Mouse (Mus musculus) forebrain, embryonic 13.5 days (tissue): ENCODE data around the gene Plac1. TPM values are rescaled to one million over a fixed set of nuclear protein-coding genes. Genes with fewer than 3 reads are reported as not detected.
A peak's percentile ranks its signal among the peaks of the same experiment; 100 is the strongest.
"Not testable (repeated sequence)": the region's sequence is repeated elsewhere in the genome, so short reads cannot be mapped to it uniquely, and the experiment has no call there.

Experiments
- ATAC-seq: fragments of 200-750 bp; cut with Nextera tagmentation; 2 replicates; pipeline ENCODE4 v1.8.0; 2017
- H3K27ac ChIP-seq: fragments of 300-500 bp; sonication (generic); 2 replicates; pipeline ENCODE4 v1.5.1; 2015; ENCODE audit warnings: inconsistent platforms, mild to moderate bottlenecking, moderate library complexity
- H3K27me3 ChIP-seq: fragments of 300-500 bp; sonication (generic); 2 replicates; pipeline ENCODE4 v1.6.1; 2015; ENCODE audit warnings: mild to moderate bottlenecking, inconsistent platforms
- H3K36me3 ChIP-seq: fragments of 300-500 bp; sonication (generic); 2 replicates; pipeline ENCODE4 v1.6.1; 2015; ENCODE audit warnings: mild to moderate bottlenecking, inconsistent platforms; ENCODE audit not compliant: poor library complexity, severe bottlenecking
- H3K4me1 ChIP-seq: fragments of 300-500 bp; sonication (generic); 2 replicates; pipeline ENCODE4 v1.6.1; 2015; ENCODE audit warnings: inconsistent platforms
- H3K4me2 ChIP-seq: fragments of 300-500 bp; sonication (generic); 2 replicates; pipeline ENCODE4 v1.6.1; 2015; ENCODE audit warnings: inconsistent platforms, mild to moderate bottlenecking, moderate library complexity
- H3K4me3 ChIP-seq: fragments of 300-500 bp; sonication (generic); 2 replicates; pipeline ENCODE4 v1.5.1; 2015; ENCODE audit warnings: mild to moderate bottlenecking, inconsistent platforms
- H3K9ac ChIP-seq: fragments of 300-500 bp; sonication (generic); 2 replicates; pipeline ENCODE4 v1.6.1; 2015; ENCODE audit warnings: mild to moderate bottlenecking, inconsistent platforms
- H3K9me3 ChIP-seq: fragments of 300-500 bp; sonication (generic); replicated peaks from 2 replicates; pipeline ENCODE4 v1.6.1; 2016; ENCODE audit warnings: inconsistent platforms
- WGBS: fragments of 180-500 bp; shearing (Covaris S2); methylation state at CpG from one replicate; pipeline ENCODE4 v1.1.7; 2015; 5-methylcytosine and 5-hydroxymethylcytosine counted together
- polyA plus RNA-seq: library from polyadenylated mRNA; unstranded; fragments of >200 nt; fragmentation: Nextera tagmentation; extraction: Ambion mirVana; gene quantifications from 2 replicates; pipeline ENCODE4 v1.2.1, GENCODE M21; 2015

Plac1 gene
- 0.79 and 1.0 TPM in 2 replicates for polyA plus RNA-seq

GRCm38 (mm10) chrX:53240011-53240410, at the start of gene Plac1:
TSS of gene Plac1 (minus strand) at chrX:53240111.
- no peak within 1 kb of the TSS for H3K9ac ChIP-seq
- whole genome bisulfite sequencing, result 69% methylated on average over 4 of the region's 4 CpGs
- no peaks in the 10 kb centered on the region for H3K27me3 ChIP-seq
- no peak within 1 kb of the TSS for H3K4me3 ChIP-seq
- H3K4me1 ChIP-seq, result no peaks in the 10 kb centered on the region
- no peaks in the 10 kb centered on the region for H3K36me3 ChIP-seq
- H3K9me3 ChIP-seq, result no peaks in the 10 kb centered on the region
- H3K4me2 ChIP-seq, result no peak within 1 kb of the TSS
- H3K27ac ChIP-seq, result no peak within 1 kb of the TSS
- ATAC-seq, result no peak

GRCm38 (mm10) chrX:53287924-53288323, 48.0 kb upstream of the Plac1 start:
- Histone ChIP-seq H3K27me3 (no peaks in the 10 kb centered on the region), H3K9ac (no peak overlapping the region), H3K4me1 (no peaks in the 10 kb centered on the region), H3K36me3 (no peaks in the 10 kb centered on the region), H3K4me2 (no peak overlapping the region), H3K4me3 (no peak overlapping the region), H3K27ac (no peak overlapping the region), H3K9me3 (no peaks in the 10 kb centered on the region)
- ATAC-seq, result no peak
- 89% methylated on average over 5 of the region's 5 CpGs for WGBS

GRCm38 (mm10) chrX:53273124-53273523, 33.2 kb upstream of the Plac1 start, which contains the start of gene Fam122c:
TSS of gene Fam122c (plus strand) at chrX:53273424.
- Histone ChIP-seq H3K4me1 (peaks cover 6% of the 10 kb centered on the region; the same call in 1 of the 2 replicates), H3K27ac (no peak within 1 kb of the TSS), H3K9me3 (no peaks in the 10 kb centered on the region), H3K9ac (no peak within 1 kb of the TSS), H3K36me3 (no peaks in the 10 kb centered on the region), H3K27me3 (no peaks in the 10 kb centered on the region), H3K4me3 (no peak within 1 kb of the TSS), H3K4me2 (no peak within 1 kb of the TSS)
- 38% methylated on average over 1 of the region's 1 CpGs for WGBS
- no peak for ATAC-seq

- WGBS, result 90% methylated on average over 3 of the region's 3 CpGs
- H3K36me3 ChIP-seq, ATAC-seq, H3K9ac ChIP-seq, H3K4me3 ChIP-seq, H3K9me3 ChIP-seq, H3K27me3 ChIP-seq, H3K4me2 ChIP-seq, H3K27ac ChIP-seq, H3K4me1 ChIP-seq: not testable (repeated sequence)
These were observed 31.7 kb upstream of the Plac1 start for GRCm38 (mm10) chrX:53271628-53272027.

GRCm38 (mm10) chrX:53270063-53270432, 30.1 kb upstream of the Plac1 start:
- H3K4me3 ChIP-seq, result peak overlapping the region; percentile 57
- H3K4me1 ChIP-seq, result peaks cover 10% of the 10 kb centered on the region; the same call in 1 of the 2 replicates
- H3K27me3 ChIP-seq, result no peaks in the 10 kb centered on the region
- H3K27ac ChIP-seq, result no peak overlapping the region
- H3K36me3 ChIP-seq, result no peaks in the 10 kb centered on the region
- H3K4me2 ChIP-seq, result peak overlapping the region; percentile 53
- H3K9ac ChIP-seq, result no peak overlapping the region
- 25% methylated on average over 10 of the region's 10 CpGs for WGBS
- ATAC-seq, result peak; percentile 55
- no peaks in the 10 kb centered on the region for H3K9me3 ChIP-seq

- Histone ChIP-seq H3K4me2 (peak within 1 kb of the TSS; percentile 67), H3K9ac (peak within 1 kb of the TSS; percentile 65), H3K27me3 (no peaks in the 10 kb centered on the region), H3K9me3 (no peaks in the 10 kb centered on the region), H3K27ac (peak within 1 kb of the TSS; percentile 72), H3K36me3 (no peaks in the 10 kb centered on the region), H3K4me3 (peak within 1 kb of the TSS; percentile 57), H3K4me1 (peaks cover 10% of the 10 kb centered on the region; the same call in 1 of the 2 replicates)
- ATAC-seq, result peak; percentile 85
- WGBS, result 23% methylated on average over 39 of the region's 40 CpGs
These were observed 29.6 kb upstream of the Plac1 start, which contains the start of gene Fam122b for GRCm38 (mm10) chrX:53269289-53270062. TSS of gene Fam122b (minus strand) at chrX:53269805.

- peak overlapping the region; percentile 65 for H3K9ac ChIP-seq
- no peaks in the 10 kb centered on the region for H3K36me3 ChIP-seq
- peak; percentile 91 for ATAC-seq
- no peaks in the 10 kb centered on the region for H3K9me3 ChIP-seq
- peaks cover 10% of the 10 kb centered on the region; the same call in 1 of the 2 replicates for H3K4me1 ChIP-seq
- no peaks in the 10 kb centered on the region for H3K27me3 ChIP-seq
- H3K4me2 ChIP-seq, result peak overlapping the region; percentile 67
- peak overlapping the region; percentile 72; the same call in 1 of the 2 replicates for H3K27ac ChIP-seq
- peak overlapping the region; percentile 57 for H3K4me3 ChIP-seq
- WGBS, result 20% methylated on average over 10 of the region's 10 CpGs
These were observed 28.9 kb upstream of the Plac1 start for GRCm38 (mm10) chrX:53268856-53269255.

GRCm38 (mm10) chrX:53266186-53266585, 26.3 kb upstream of the Plac1 start:
- ATAC-seq, result no peak
- no peak overlapping the region for H3K4me2 ChIP-seq
- no peaks in the 10 kb centered on the region for H3K27me3 ChIP-seq
- no peak overlapping the region for H3K27ac ChIP-seq
- H3K9me3 ChIP-seq, result no peaks in the 10 kb centered on the region
- no peaks in the 10 kb centered on the region for H3K36me3 ChIP-seq
- H3K4me3 ChIP-seq, result no peak overlapping the region
- 74% methylated on average over 9 of the region's 9 CpGs for WGBS
- H3K9ac ChIP-seq, result no peak overlapping the region
- peaks cover 10% of the 10 kb centered on the region; the same call in 1 of the 2 replicates for H3K4me1 ChIP-seq

GRCm38 (mm10) chrX:53255195-53255594, 15.3 kb upstream of the Plac1 start:
- no peak for ATAC-seq
- H3K27ac ChIP-seq, result no peak overlapping the region
- no peaks in the 10 kb centered on the region for H3K36me3 ChIP-seq
- H3K4me2 ChIP-seq, result no peak overlapping the region
- 0 out of 2 replicates have a peak, but pooled peaks cover 4% of the 10 kb centered on the region for H3K4me1 ChIP-seq
- no peak overlapping the region for H3K4me3 ChIP-seq
- no peak overlapping the region for H3K9ac ChIP-seq
- no peaks in the 10 kb centered on the region for H3K27me3 ChIP-seq
- no peaks in the 10 kb centered on the region for H3K9me3 ChIP-seq

- no peak overlapping the region for H3K4me2 ChIP-seq
- no peaks in the 10 kb centered on the region for H3K27me3 ChIP-seq
- 17% methylated on average over 2 of the region's 2 CpGs for WGBS
- no peak overlapping the region for H3K9ac ChIP-seq
- H3K4me3 ChIP-seq, result no peak overlapping the region
- no peaks in the 10 kb centered on the region for H3K4me1 ChIP-seq
- no peak overlapping the region for H3K27ac ChIP-seq
- H3K36me3 ChIP-seq, result no peaks in the 10 kb centered on the region
- no peaks in the 10 kb centered on the region for H3K9me3 ChIP-seq
- ATAC-seq, result no peak
These were observed 1.9 kb downstream of the Plac1 start for GRCm38 (mm10) chrX:53237971-53238370.

GRCm38 (mm10) chrX:53236404-53236803, 3.5 kb downstream of the Plac1 start:
- ATAC-seq, result no peak
- H3K9me3 ChIP-seq, result no peaks in the 10 kb centered on the region
- H3K9ac ChIP-seq, result no peak overlapping the region
- no peaks in the 10 kb centered on the region for H3K36me3 ChIP-seq
- WGBS, result 34% methylated on average over 7 of the region's 7 CpGs
- no peaks in the 10 kb centered on the region for H3K27me3 ChIP-seq
- H3K4me2 ChIP-seq, result no peak overlapping the region
- no peak overlapping the region for H3K4me3 ChIP-seq
- H3K27ac ChIP-seq, result no peak overlapping the region
- no peaks in the 10 kb centered on the region for H3K4me1 ChIP-seq

GRCm38 (mm10) chrX:53233689-53234088, 6.2 kb downstream of the Plac1 start:
- Histone ChIP-seq H3K4me3 (no peak overlapping the region), H3K4me2 (no peak overlapping the region), H3K27me3 (no peaks in the 10 kb centered on the region), H3K27ac (no peak overlapping the region), H3K9ac (no peak overlapping the region), H3K9me3 (no peaks in the 10 kb centered on the region), H3K4me1 (no peaks in the 10 kb centered on the region), H3K36me3 (no peaks in the 10 kb centered on the region)
- no peak for ATAC-seq
- WGBS, result 41% methylated on average over 4 of the region's 4 CpGs
